Mouse (Mus musculus): ENCODE results near the gene Man2b1.

Gene Man2b1

DNA sequence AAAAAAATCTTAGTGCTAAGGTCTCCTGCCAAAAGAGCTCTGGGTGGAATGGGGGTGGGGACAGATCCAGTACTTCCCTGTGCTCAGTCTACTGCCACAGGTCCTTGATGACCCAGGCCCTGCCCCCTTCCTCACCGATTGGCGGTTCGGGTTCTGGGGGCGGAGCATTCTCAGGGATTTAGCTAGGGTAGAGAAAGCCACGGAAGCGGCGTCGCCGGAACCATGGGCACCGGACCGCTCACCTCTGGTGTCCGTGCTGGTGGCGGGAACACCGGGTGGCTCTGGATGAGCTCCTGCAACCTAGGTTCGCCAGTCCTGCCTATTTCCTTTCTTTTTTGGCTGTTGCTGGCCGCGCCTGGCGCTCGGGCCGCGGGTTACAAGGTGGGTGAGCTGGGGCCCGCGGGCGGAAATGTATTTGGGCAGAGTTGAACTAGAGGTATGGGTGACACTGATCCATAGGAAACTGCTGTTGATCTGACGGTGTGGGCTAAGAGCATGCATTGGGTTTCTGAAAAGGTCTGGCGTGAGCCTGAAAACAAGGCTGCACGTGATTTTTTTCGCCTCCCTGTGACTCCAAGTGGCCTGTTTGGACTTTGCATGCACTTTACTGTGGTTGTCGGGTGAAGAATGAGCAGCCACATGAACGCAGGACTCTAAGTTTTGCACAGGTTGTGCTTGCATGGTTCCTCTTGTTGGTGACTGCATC is at the start of gene Man2b1:
Man2b1 (plus strand) TSS at position 163 of the 706 bp plus-strand sequence.
- peak; percentile 72 for DNase-seq (ENCODE audit: low spot score)

DNA sequence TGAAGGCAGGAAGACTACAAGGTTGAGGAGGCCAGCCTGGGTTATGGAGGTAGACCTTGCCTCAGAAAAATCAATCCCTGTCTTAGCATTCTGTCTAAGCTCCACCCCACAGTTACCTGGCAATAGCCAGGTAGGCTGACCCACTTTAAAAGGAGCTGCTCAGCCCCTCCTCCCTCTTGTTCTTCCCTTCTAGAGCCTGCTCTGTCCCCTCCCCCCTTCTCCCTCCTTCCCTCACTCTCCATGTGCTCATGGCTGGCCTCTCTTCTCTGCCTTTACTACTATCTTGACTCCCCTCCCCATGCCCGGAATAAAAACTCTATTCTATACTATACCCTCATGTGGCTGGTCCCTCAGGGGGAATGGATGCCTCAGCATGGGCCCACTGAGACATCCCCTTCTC is 49.2 kb upstream of the Man2b1 start:
- DNase-seq (ENCODE audit: low spot score): no peak

DNA sequence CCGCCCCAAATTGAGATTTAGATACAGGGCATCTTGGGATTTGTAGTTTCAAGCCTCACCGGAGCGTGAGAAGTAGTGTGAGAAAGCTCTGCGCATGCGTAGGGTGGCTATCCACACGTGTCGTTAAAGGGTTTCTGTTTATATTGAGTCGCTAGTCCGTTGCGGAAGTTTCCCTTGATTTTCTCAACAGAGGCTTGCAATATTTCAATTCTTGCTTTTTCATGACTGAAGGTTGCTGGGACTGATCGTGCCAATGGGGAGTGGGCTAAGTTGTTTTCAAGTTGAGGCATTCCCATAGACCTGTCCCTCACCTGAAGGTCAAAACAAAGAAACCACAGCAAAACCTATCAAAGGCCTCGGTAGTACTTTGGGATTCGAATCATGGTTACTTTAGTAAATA is 48.3 kb upstream of the Man2b1 start:
- DNase-seq (ENCODE audit: low spot score): peak; percentile 30

DNA sequence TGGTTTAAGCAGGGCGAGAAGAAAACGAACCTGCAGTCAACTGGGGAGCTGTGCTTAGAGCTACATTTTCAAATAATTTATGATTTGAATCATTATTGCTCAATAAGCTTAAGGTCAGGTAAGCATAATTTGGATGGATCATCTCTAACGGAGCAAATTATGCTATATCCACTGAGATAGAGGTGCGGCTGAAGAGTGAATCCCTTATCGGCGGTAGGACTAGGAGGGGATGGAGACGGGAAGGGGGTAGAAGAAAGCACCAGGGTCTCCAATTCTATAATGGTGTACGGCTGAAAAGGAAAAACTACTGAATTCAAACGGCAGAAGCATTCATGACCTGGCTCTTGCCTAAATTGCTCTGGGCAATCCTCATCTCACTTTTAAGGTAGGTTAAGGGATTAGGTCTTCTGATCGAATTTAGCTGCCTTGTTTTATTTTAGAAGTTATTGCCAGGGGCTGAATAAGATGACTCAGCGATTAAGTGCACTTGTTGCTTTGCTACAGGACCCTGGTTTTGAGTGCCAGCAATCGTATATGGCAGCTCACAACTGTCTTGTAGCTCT is 47.8 kb upstream of the Man2b1 start:
- DNase-seq (ENCODE audit: low spot score): no peak

DNA sequence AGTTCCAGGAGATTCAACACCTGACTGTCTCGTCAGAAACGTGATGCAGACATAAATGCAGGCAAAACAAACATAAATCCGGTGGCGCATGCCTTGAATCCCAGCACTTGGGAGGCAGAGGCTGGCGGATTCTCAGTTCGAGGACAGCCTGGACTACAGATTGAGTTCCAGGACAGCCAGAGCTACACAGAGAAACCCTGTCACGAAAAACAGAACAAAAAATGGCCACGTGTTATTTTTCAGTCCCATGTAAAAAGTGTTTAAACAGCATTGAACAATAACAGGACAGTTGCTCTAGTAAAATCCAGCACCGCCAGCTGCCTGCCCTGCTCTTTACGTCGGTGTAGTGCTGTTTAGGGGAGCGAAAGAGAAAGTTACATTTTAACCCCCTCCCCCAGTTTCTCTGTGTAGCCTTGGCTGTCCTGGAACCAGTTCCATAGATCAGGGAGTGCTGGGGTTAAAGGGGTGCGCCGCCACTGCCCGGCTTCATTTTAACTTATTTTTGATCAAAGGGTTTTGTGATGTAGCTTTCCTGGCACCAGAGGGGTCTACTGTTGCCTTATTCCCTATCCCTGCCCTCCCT is 47.3 kb upstream of the Man2b1 start:
- no peak for DNase-seq (ENCODE audit: low spot score)

DNA sequence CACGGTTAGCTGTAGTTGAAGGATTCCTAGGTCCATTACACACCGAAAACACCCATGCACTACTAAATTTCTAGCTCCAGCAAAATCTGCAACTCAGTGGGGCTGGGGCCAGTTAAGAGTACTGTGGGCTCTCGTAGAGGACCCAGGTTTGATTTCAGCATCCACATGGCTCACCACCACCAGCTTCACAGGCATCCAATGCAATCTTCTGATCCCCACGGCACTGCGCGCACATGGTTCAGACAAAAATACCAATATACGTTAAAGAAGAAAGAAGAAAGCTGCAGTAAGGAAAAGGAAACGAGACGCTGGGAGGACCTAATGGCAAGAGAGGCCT is 46.7 kb upstream of the Man2b1 start:
- peak; percentile 61 for DNase-seq (ENCODE audit: low spot score)

DNA sequence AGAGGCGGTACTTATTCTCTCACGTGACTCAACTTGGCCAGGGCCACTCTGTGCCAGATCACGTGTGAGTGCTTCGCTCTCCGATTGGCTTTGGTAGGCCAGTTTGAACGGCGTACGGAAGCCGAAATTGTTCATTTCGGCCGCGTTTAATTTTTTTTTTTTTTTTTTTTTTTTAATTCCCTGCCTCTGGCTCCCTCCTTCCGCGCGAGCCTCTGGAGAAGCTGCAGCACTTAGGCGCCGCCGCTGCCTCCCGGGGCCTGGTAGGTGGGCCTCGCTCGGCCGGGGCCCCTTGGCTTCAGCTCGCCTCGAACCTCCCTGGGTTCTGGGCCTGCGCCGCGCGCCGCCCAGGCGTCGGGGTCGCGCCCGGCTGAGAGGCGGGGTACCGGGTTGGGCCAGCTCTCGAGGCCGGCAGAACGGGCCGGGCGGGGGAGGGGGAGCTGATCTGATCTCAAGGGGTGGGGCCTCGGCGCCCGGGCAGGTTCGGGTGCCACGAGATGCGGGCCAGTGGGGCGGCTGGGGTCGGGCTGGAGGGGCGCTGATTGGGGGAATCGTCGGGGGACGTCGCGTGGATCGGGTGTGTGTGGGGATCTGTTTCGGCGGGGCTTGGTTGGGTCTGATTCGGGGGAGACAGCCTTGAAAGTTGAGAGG is 46.2 kb upstream of the Man2b1 start, which contains the start of gene Tnpo2:
Tnpo2 (plus strand) TSS at position 198 of the 648 bp plus-strand sequence.
- peak; percentile 84 for DNase-seq (ENCODE audit: low spot score)

DNA sequence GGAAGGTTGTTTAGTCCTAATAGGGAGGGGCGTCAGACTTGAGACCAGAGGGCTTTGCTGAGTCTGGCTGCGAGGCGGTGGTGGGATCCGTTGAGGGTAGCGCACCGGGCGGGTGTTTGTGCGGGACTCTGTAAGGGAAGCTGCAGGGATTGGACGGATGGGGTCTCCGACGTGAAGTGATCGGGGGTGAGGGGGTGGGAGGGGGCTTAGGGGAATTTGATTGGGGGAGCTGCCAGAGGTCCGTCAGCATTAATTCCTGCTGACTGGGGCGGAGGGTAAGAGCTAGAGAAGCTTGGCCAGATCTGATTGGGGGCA is 45.7 kb upstream of the Man2b1 start:
- DNase-seq (ENCODE audit: low spot score): no peak

DNA sequence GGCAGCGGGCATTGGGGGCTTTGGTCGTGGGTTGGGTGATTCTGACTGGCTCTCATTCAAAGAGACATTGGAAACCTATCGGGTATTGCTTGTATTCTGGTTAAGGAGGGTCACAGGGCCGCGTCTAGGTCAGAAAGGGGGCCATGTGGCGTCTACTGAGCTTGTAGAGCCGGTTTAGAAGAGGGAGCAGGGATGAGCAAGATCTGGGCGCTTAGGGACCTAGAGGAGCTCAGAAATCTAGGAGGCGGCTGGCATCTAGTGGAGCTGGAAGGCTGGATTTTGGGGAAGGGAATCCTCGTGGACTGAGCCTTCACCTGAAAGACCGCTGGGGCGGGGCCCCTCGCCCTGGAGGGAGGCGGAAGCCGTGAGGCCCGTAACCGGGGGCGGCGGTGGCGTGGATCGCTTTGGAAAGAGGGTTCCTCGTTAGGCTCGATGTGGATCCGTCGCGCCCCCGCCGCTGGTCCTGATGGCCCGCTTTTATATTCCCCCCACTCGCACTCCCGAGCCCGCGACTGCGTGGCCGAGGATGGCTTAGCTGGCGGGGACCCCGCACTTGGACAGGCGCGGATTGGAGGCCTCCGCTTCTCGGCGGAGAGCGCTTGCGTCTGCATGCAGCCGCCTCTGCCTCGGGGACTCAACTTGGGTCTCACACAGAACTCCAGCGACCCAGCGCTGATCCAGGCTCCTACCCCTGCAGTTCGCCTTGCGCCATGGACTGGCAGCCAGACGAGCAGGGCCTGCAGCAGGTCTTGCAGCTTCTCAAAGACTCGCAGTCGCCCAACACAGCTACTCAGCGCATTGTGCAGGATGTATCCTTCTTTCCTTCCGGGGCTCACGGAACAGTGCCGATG is 45.2 kb upstream of the Man2b1 start:
- peak; percentile 30 for DNase-seq (ENCODE audit: low spot score)

DNA sequence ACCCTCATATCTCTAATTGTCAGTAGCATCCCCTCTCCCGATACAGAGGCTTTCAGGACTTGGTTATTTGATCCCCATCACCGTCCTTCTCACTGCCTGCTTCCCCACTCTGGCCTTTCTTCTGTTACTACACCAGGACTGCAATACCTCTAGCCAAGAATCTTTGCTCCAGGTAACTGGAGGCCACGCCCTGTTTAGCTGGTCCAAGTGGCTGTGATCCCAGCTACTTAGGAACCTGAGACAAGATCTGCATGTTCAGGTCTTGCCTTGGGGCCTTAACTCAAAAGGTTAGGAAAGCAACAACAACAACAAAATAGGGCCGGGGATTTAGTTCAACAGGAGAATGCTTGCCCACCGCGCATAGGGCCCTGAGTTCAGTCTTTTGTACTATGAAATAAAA is 39.5 kb upstream of the Man2b1 start:
- no peak for DNase-seq (ENCODE audit: low spot score)

DNA sequence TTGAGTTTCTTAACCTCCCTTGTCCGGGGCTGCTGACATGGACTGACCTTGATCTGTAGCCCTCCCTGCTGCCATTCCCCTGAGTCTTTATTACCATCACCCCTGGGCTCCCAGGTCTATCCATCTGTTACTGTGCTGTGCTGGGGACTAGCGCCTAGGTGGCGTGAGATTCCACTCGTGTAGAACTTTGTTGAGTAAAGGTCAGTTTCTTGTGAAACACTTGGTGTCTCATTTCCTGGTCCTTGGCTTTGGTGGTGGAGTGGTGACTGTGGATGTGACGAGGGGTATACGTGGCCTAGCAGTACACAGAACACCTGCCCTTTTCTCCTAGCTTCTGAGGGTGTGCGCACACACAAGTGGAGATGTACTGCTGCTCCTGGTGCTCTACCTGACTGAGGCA is 25.7 kb upstream of the Man2b1 start:
- DNase-seq (ENCODE audit: low spot score): no peak

DNA sequence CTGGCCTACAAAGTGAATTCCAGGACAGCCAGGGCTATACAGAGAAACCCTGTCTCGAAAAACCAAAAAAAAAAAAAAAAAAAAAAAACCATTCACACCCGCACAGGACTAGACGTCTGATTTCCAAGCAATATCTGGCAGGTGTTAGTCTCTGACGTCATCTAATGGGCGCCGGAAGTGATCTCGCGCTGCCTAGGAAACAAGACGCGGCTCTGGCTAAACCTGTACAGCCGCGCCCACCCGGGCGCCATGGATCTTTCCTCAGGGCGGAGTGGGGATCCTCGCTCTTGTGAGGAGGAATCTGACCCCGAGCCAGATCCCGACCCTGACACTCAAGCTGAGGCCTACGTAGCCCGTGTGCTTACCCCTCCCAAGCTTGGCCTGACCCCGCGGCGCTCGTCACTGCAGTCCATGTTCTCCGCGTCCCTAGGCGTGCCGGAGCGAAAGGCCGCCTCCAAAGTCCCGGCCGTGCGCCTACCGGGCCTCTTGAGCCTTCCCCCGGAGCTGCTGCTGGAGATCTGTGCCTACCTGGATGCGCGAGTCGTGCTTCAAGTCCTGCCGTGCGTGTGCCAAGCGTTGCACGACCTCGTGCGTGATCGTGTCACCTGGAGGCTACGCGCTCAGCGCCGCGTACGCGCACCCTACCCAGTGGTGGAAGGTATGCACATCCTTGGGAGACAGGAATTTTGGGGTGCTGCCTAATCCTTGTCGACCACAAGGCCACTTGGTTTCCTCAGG is 23.0 kb upstream of the Man2b1 start, which contains the start of gene Fbxw9:
Fbxw9 (plus strand) TSS at position 177 of the 738 bp plus-strand sequence.
- DNase-seq (ENCODE audit: low spot score): peak; percentile 72

DNA sequence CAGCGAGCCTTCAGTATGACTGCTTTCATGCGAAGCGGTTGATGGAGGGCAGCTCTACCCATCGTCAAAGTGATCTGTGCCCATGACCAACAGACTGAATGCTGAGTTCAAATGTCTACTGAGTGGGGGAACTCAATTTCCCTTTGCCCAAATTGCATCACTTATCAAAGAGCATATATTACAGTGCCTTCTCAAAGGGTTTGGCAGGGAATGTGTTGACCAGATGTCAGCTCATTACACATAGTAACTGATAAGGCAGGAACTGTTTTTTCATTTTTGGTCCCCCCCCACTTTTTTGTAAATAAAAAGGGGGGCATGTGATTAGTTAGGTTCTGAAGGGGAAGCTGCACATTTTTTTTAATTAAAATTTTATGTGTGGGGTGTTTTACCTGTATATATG is 20.5 kb upstream of the Man2b1 start:
- no peak for DNase-seq (ENCODE audit: low spot score)

DNA sequence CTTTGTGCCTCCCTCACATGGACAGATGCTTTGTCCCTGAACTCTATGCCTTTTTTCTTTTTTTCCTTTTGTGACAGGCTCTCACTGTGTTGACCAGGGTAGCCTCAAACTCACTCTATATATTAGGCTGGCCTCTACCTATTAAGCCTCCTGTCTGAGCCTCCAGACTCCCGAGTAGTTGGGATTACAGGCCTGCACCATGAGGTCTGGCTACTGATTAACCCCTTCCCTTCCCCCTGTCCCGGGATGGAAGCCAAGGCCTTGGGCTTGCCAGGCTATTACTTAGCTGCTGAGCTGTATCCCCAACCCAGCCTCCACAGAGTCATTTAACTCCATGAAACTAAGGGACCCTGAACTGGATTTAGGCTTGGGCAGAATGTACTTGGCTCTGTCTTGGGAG is 17.9 kb upstream of the Man2b1 start:
- DNase-seq (ENCODE audit: low spot score): no peak

DNA sequence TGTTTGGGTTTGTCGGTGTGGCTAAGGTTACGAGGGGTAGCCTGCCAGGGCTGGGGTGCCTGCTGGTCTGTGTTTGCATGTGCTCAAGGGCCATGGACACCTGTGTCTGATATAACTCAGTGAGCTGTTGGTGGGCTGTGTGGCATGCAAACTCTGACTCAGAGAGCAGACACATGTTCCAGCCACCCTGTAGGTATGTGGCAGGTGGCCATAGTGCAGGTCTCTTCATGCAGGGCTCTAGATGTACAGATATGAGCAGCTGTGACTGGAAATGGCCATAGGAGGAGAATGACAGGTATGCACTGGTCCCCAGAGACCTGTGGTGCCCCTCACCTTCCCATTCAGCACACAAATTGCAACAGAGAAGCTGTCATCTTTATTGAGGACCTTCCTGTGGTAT is 15.9 kb upstream of the Man2b1 start:
- DNase-seq (ENCODE audit: low spot score): no peak

DNA sequence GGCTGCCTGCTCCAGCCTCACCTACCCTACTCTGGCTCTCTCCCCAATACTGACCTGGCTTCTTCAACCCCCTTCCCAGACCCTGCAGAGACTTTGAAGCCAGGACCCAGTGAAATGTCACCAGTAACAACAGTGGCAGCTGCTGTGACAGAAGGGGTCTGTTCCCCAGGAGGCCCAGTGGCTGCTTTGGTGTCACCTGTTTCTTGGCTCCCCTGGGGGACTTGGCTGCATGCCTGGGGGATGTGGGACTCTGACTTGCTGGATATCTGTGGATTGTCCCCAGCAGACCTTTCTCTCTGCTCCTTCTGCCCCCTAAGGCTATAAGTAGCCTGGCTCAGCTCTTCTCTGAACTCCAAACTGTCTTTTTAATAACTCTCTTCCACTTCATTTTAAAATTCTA is 15.1 kb upstream of the Man2b1 start, which contains the start of gene Gm5741:
Gm5741 (minus strand) TSS at position 1 of the 400 bp plus-strand sequence.
- no peak for DNase-seq (ENCODE audit: low spot score)

DNA sequence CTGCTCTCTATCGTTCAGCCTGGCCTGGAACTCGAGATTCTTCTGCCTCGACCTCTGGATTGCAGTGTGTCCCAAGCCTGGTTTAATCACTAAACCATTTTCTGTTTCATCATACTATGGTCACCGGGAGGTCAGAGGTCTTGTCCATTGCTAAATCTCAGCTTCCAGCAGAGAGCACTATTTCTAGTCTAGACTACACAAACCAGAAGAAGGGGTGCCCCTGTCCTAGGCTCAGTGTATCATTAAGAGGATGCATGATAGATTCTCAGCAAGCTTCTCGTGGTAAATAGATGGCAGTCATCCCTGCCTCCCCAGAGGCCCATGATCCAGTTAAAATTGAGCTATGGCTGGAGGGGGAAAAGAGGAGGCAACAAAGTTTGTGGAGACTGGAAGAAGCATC is 12.0 kb upstream of the Man2b1 start:
- DNase-seq (ENCODE audit: low spot score): no peak

DNA sequence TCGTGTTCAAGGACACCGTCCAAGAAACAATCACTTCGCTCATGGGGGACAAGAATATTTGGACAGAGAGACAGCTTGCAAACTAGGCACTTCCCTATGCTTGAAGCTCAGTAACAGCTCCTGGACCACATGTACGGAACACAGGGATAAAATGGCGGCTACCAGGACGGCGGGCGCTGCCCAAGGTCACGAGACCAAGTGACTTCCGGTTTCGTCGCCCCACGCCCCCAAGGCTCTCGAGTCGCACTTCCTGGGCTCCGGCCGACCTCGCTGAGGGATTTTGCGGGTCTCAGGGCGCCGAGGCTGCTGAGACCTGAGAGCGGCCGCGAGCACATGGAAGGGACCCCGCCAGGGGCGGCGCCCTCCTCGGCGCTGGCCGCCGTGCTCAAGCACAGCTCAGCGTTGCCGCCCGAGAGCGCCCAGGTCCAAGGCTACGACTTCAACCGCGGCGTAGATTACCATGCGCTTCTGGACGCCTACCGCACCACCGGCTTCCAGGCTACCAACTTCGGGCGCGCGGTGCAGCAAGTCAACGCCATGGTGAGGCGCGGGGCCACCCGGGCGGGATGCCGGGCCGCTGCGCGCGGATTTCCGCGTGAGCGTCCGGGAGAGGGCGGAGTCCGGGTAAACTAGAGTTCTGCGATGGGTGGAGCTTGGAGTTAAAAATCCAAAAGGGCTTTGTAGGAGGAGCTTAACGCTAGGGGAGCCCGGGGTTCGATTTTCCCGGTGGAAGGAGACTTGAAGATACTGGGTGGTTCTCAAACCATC is 11.4 kb upstream of the Man2b1 start, which contains the start of gene Dhps:
Dhps (plus strand) TSS at position 244 of the 768 bp plus-strand sequence.
- DNase-seq (ENCODE audit: low spot score): peak; percentile 69

DNA sequence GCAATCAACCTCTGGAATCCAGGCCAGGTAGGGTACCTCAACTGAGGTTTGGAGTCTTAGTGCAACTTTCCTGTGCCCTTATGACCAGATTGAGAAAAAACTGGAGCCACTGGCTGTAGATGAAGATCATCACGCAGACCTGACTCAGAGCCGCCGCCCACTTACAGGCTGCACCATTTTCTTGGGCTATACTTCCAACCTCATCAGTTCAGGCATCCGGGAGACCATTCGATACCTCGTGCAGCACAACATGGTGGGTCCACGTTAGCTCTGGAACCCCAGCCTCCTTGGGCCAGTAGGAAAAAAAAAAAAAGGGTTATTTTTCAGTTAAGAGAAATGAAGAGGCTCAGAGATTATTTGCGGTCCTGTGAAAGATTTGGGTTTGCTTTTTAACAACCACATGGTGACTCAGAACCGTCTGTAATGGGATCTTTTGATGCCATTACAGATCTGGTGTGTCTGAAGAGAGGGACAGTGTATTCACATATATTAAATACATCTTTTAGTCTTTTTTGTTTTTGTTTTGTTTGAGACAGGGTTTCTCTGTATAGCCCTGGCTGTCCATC is 10.6 kb upstream of the Man2b1 start:
- no peak for DNase-seq (ENCODE audit: low spot score)

DNA sequence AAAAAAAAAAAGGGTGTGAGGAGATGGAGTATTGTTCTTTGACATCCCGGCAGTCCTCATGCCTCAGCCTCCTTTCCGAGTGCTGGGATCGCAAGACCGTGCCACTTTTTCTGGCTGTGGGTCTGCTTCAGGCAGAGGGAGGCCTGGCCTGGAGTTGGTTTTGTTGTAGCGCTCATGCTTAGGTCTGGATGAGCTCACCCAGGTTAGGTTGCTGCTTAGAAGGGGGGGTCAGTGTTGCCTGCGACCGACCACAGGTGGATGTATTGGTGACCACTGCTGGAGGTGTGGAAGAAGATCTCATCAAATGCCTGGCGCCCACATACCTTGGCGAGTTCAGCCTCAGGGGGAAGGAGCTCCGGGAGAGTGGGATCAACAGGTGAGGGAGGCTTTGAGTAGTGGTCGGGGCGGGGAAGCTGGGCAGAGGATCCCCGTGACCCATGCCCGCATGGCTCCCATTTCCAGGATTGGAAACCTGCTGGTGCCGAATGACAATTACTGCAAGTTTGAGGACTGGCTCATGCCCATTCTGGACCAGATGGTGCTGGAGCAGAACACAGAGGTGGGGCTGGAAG is 9.9 kb upstream of the Man2b1 start:
- DNase-seq (ENCODE audit: low spot score): no peak

All from ovary, postnatal 10 days (tissue).